Mouse (Mus musculus) liver, embryonic 16.5 days (tissue): ENCODE results near the gene Rb1. TPM values are rescaled to one million over a fixed set of nuclear protein-coding genes. Genes with fewer than 3 reads are reported as not detected.

Experiments
- ATAC-seq: fragments of 200-750 bp; cut with Nextera tagmentation; 2 replicates; pipeline ENCODE4 v1.8.0; 2017; ENCODE audit warnings: low read depth, mild to moderate bottlenecking, moderate number of reproducible peaks, moderate library complexity
- H3K27ac ChIP-seq: fragments of 300-500 bp; sonication (generic); 2 replicates; pipeline ENCODE4 v1.5.1; 2014; ENCODE audit warnings: mild to moderate bottlenecking, low read length
- H3K27me3 ChIP-seq: fragments of 300-500 bp; sonication (generic); 2 replicates; pipeline ENCODE4 v1.6.1; 2014; ENCODE audit warnings: low read depth, low read length, mixed read lengths; ENCODE audit not compliant: control insufficient read depth, insufficient read depth
- H3K36me3 ChIP-seq: fragments of 300-500 bp; sonication (generic); 2 replicates; pipeline ENCODE4 v1.6.1; 2014; ENCODE audit warnings: mild to moderate bottlenecking; ENCODE audit not compliant: control insufficient read depth, insufficient read depth
- H3K4me1 ChIP-seq: fragments of 300-500 bp; sonication (generic); 2 replicates; pipeline ENCODE4 v1.6.1; 2014; ENCODE audit warnings: low read depth, low read length, mixed read lengths; ENCODE audit not compliant: control insufficient read depth
- H3K4me2 ChIP-seq: fragments of 300-500 bp; sonication (generic); 2 replicates; pipeline ENCODE4 v1.6.1; 2014; ENCODE audit warnings: low read depth, low read length, mixed read lengths
- H3K4me3 ChIP-seq: fragments of 300-500 bp; sonication (generic); 2 replicates; pipeline ENCODE4 v1.5.1; 2014; ENCODE audit warnings: low read depth, mild to moderate bottlenecking, low read length
- H3K9ac ChIP-seq: fragments of 300-500 bp; sonication (generic); 2 replicates; pipeline ENCODE4 v1.6.1; 2014; ENCODE audit warnings: low read depth, low read length
- H3K9me3 ChIP-seq: fragments of 300-500 bp; sonication (generic); replicated peaks from 2 replicates; pipeline ENCODE4 v1.6.1; 2016; ENCODE audit warnings: low read length; ENCODE audit not compliant: control insufficient read depth
- WGBS: fragments of 180-500 bp; shearing (Covaris S2); extraction: QIAGEN DNeasy Blood & Tissue Kit; methylation state at CpG from one replicate; pipeline ENCODE4 v1.1.7; 2014; ENCODE audit not compliant: insufficient replicate concordance; 5-methylcytosine and 5-hydroxymethylcytosine counted together
- polyA plus RNA-seq: library from polyadenylated mRNA; unstranded; fragments of >200 nt; fragmentation: Nextera tagmentation; extraction: Ambion mirVana; gene quantifications from 2 replicates; pipeline ENCODE4 v1.2.1, GENCODE M21; 2015

Rb1 gene
- polyA plus RNA-seq, 1 experiment from 2014 or later: 18.5 TPM

GRCm38 (mm10) chr14:73368966-73369365, 43.3 kb upstream of the Rb1 start:
- Histone ChIP-seq H3K9ac (no peak overlapping the region), H3K9me3 (no peaks in the 10 kb centered on the region), H3K4me2 (no peak overlapping the region), H3K36me3 (peaks cover 44% of the 10 kb centered on the region), H3K4me3 (no peak overlapping the region), H3K27ac (no peak overlapping the region), H3K4me1 (peaks cover 20% of the 10 kb centered on the region), H3K27me3 (no peaks in the 10 kb centered on the region)
- ATAC-seq: no peak
- 91% methylated on average over 13 of the region's 13 CpGs for WGBS

GRCm38 (mm10) chr14:73368221-73368620, 42.6 kb upstream of the Rb1 start:
- Histone ChIP-seq H3K4me3 (no peak overlapping the region), H3K27ac (no peak overlapping the region), H3K27me3 (no peaks in the 10 kb centered on the region), H3K4me1 (peaks cover 19% of the 10 kb centered on the region), H3K9ac (no peak overlapping the region), H3K36me3 (peaks cover 51% of the 10 kb centered on the region), H3K9me3 (no peaks in the 10 kb centered on the region), H3K4me2 (no peak overlapping the region)
- WGBS: 86% methylated on average over 13 of the region's 13 CpGs
- no peak for ATAC-seq

- ATAC-seq: no peak
- peaks cover 68% of the 10 kb centered on the region for H3K36me3 ChIP-seq
- WGBS: 87% methylated on average over 11 of the region's 11 CpGs
These were observed 40.7 kb upstream of the Rb1 start for GRCm38 (mm10) chr14:73366278-73366677.

GRCm38 (mm10) chr14:73363782-73364181, 38.2 kb upstream of the Rb1 start:
- no peak overlapping the region for H3K4me3 ChIP-seq
- H3K9me3 ChIP-seq: no peaks in the 10 kb centered on the region
- H3K36me3 ChIP-seq: peaks cover 89% of the 10 kb centered on the region
- no peaks in the 10 kb centered on the region for H3K4me1 ChIP-seq
- H3K27ac ChIP-seq: no peak overlapping the region
- no peak for ATAC-seq
- H3K27me3 ChIP-seq: no peaks in the 10 kb centered on the region
- H3K4me2 ChIP-seq: no peak overlapping the region
- no peak overlapping the region for H3K9ac ChIP-seq
- WGBS: 89% methylated on average over 11 of the region's 11 CpGs

More at GRCm38 (mm10) chr14:73366278-73366677, 40.7 kb upstream of the Rb1 start:
- Histone ChIP-seq H3K27me3 (no peaks in the 10 kb centered on the region), H3K9me3 (no peaks in the 10 kb centered on the region), H3K4me1 (peaks cover 14% of the 10 kb centered on the region), H3K4me2 (no peak overlapping the region), H3K27ac (no peak overlapping the region), H3K9ac (no peak overlapping the region), H3K4me3 (no peak overlapping the region)

- 71% methylated on average over 8 of the region's 8 CpGs for WGBS
- Histone ChIP-seq H3K4me1 (no peaks in the 10 kb centered on the region), H3K4me3 (no peak overlapping the region), H3K4me2 (no peak overlapping the region), H3K9ac (no peak overlapping the region), H3K27ac (no peak overlapping the region), H3K27me3 (no peaks in the 10 kb centered on the region), H3K9me3 (no peaks in the 10 kb centered on the region), H3K36me3 (peaks cover 26% of the 10 kb centered on the region)
- no peak for ATAC-seq
These were observed 29.1 kb upstream of the Rb1 start for GRCm38 (mm10) chr14:73354700-73355099.

GRCm38 (mm10) chr14:73351118-73351517, 25.5 kb upstream of the Rb1 start:
- H3K27ac ChIP-seq: no peak overlapping the region
- no peaks in the 10 kb centered on the region; the same call in 1 of the 2 replicates for H3K36me3 ChIP-seq
- no peak for ATAC-seq
- H3K4me1 ChIP-seq: no peaks in the 10 kb centered on the region; the same call in 1 of the 2 replicates
- H3K4me2 ChIP-seq: no peak overlapping the region
- H3K9ac ChIP-seq: no peak overlapping the region
- WGBS: 72% methylated on average over 5 of the region's 5 CpGs
- no peaks in the 10 kb centered on the region for H3K9me3 ChIP-seq
- no peak overlapping the region for H3K4me3 ChIP-seq
- no peaks in the 10 kb centered on the region for H3K27me3 ChIP-seq

- Histone ChIP-seq H3K27ac (no peak overlapping the region), H3K27me3 (no peaks in the 10 kb centered on the region), H3K36me3 (no peaks in the 10 kb centered on the region; the same call in 1 of the 2 replicates), H3K4me3 (no peak overlapping the region), H3K9ac (no peak overlapping the region), H3K9me3 (no peaks in the 10 kb centered on the region), H3K4me1 (no peaks in the 10 kb centered on the region; the same call in 1 of the 2 replicates), H3K4me2 (no peak overlapping the region)
- no peak for ATAC-seq
- 44% methylated on average over 1 of the region's 1 CpGs for WGBS
These were observed 24.4 kb upstream of the Rb1 start for GRCm38 (mm10) chr14:73350029-73350428.

GRCm38 (mm10) chr14:73349061-73349670, 23.5 kb upstream of the Rb1 start:
- WGBS: 54% methylated on average over 7 of the region's 7 CpGs
- no peaks in the 10 kb centered on the region for H3K9me3 ChIP-seq
- no peak overlapping the region for H3K4me3 ChIP-seq
- H3K27ac ChIP-seq: no peak overlapping the region
- no peak overlapping the region for H3K9ac ChIP-seq
- H3K36me3 ChIP-seq: no peaks in the 10 kb centered on the region; the same call in 1 of the 2 replicates
- no peaks in the 10 kb centered on the region; the same call in 1 of the 2 replicates for H3K4me1 ChIP-seq
- ATAC-seq: no peak
- no peak overlapping the region for H3K4me2 ChIP-seq
- no peaks in the 10 kb centered on the region for H3K27me3 ChIP-seq

GRCm38 (mm10) chr14:73347302-73347701, 21.7 kb upstream of the Rb1 start:
- Histone ChIP-seq H3K4me3 (no peak overlapping the region), H3K9ac (no peak overlapping the region), H3K9me3 (no peaks in the 10 kb centered on the region), H3K27ac (no peak overlapping the region), H3K4me1 (no peaks in the 10 kb centered on the region; the same call in 1 of the 2 replicates), H3K27me3 (no peaks in the 10 kb centered on the region), H3K36me3 (no peaks in the 10 kb centered on the region; the same call in 1 of the 2 replicates), H3K4me2 (no peak overlapping the region)
- peak; percentile 53; the same call in 1 of the 2 replicates for ATAC-seq
- 23% methylated on average over 9 of the region's 9 CpGs for WGBS
